Mouse (Mus musculus) hindbrain, embryonic 13.5 days (tissue): ENCODE measurements at regions not wholly inside any gene's neighbourhood (a gene's known extent, or its start where the extent isn't known, plus 50 kb on each side); places are given as distances from the start of the nearest gene placed in this dataset. TPM values are rescaled to one million over a fixed set of nuclear protein-coding genes. Genes with fewer than 3 reads are reported as not detected.

Experiments
- ATAC-seq: fragments of 200-750 bp; cut with Nextera tagmentation; 2 replicates; pipeline ENCODE4 v1.8.0; 2017; ENCODE audit warnings: moderate TSS enrichment; ENCODE audit not compliant: low FRiP score
- H3K27ac ChIP-seq: fragments of 300-500 bp; sonication (generic); 2 replicates; pipeline ENCODE4 v1.5.1; 2015; ENCODE audit warnings: inconsistent platforms, mild to moderate bottlenecking, moderate library complexity
- H3K27me3 ChIP-seq: fragments of 300-500 bp; sonication (generic); 2 replicates; pipeline ENCODE4 v1.6.1; 2015; ENCODE audit warnings: mild to moderate bottlenecking, inconsistent platforms
- H3K36me3 ChIP-seq: fragments of 300-500 bp; sonication (generic); 2 replicates; pipeline ENCODE4 v1.6.1; 2015; ENCODE audit warnings: mild to moderate bottlenecking, inconsistent platforms
- H3K4me1 ChIP-seq: fragments of 300-500 bp; sonication (generic); replicated peaks from 2 replicates; pipeline ENCODE4 v1.6.1; 2015; ENCODE audit warnings: inconsistent platforms
- H3K4me2 ChIP-seq: fragments of 300-500 bp; sonication (generic); 2 replicates; pipeline ENCODE4 v1.6.1; 2015; ENCODE audit warnings: inconsistent platforms, mild to moderate bottlenecking, moderate library complexity
- H3K4me3 ChIP-seq: fragments of 300-500 bp; sonication (generic); 2 replicates; pipeline ENCODE4 v1.5.1; 2015; ENCODE audit warnings: mild to moderate bottlenecking, inconsistent platforms
- H3K9ac ChIP-seq: fragments of 300-500 bp; sonication (generic); 2 replicates; pipeline ENCODE4 v1.6.1; 2015; ENCODE audit warnings: mild to moderate bottlenecking, inconsistent platforms
- H3K9me3 ChIP-seq: fragments of 300-500 bp; sonication (generic); 2 replicates; pipeline ENCODE4 v1.6.1; 2016; ENCODE audit warnings: inconsistent platforms
- WGBS: fragments of 180-500 bp; shearing (Covaris S2); methylation state at CpG from one replicate; pipeline ENCODE4 v1.1.7; 2015; 5-methylcytosine and 5-hydroxymethylcytosine counted together
- microRNA-seq: library from miRNA; unstranded; fragments of <30 nt; microRNA quantifications from one replicate; pipeline ENCODE4, GENCODE M21; 2016

- Histone ChIP-seq H3K9ac (no peak overlapping the region), H3K4me2 (no peak overlapping the region), H3K4me3 (no peak overlapping the region), H3K9me3 (no peaks in the 10 kb centered on the region), H3K27ac (no peak overlapping the region), H3K4me1 (peaks cover 10% of the 10 kb centered on the region), H3K27me3 (peaks cover 15% of the 10 kb centered on the region), H3K36me3 (no peaks in the 10 kb centered on the region)
- ATAC-seq: no peak
- 58% methylated on average over 5 of the region's 5 CpGs for WGBS
Measured at GRCm38 (mm10) chr13:98545398-98545797, 53.6 kb upstream of the Gm10320 start.

GRCm38 (mm10) chr13:98544051-98544450, 52.2 kb upstream of the Gm10320 start:
- Histone ChIP-seq H3K36me3 (no peaks in the 10 kb centered on the region), H3K9ac (no peak overlapping the region)

More at GRCm38 (mm10) chr13:98544051-98544450, 52.2 kb upstream of the Gm10320 start:
- peaks cover 15% of the 10 kb centered on the region for H3K27me3 ChIP-seq
- no peak overlapping the region for H3K4me3 ChIP-seq
- H3K4me1 ChIP-seq: peaks cover 10% of the 10 kb centered on the region
- WGBS: 88% methylated on average over 10 of the region's 10 CpGs
- no peak overlapping the region for H3K27ac ChIP-seq
- no peak overlapping the region for H3K4me2 ChIP-seq
- H3K9me3 ChIP-seq: no peaks in the 10 kb centered on the region
- no peak for ATAC-seq

Small RNA genes in the stretch of these regions (microRNA-seq; reads per million reads assigned to microRNA genes)
- not detected for gene Gm22698
